Mouse (Mus musculus) kidney, adult 2 months (tissue): ENCODE data around the gene Mgarp. TPM values are rescaled to one million over a fixed set of nuclear protein-coding genes. Genes with fewer than 3 reads are reported as not detected.
"Not testable (repeated sequence)": the region's sequence is repeated elsewhere in the genome, so short reads cannot be mapped to it uniquely, and the experiment has no call there.

Experiments
- DNase-seq: peaks from one replicate; pipeline ENCODE4 v3.0.0; 2021
- H3K27ac ChIP-seq: fragments of 200-500 bp; 2 replicates; pipeline ENCODE4 v1.5.1; 2012; ENCODE audit warnings: low read depth, low read length, control low read depth, inconsistent platforms; ENCODE audit not compliant: insufficient read depth
- H3K27me3 ChIP-seq: fragments of 200-500 bp; replicated peaks from 2 replicates; pipeline ENCODE4 v1.6.1; 2012; ENCODE audit warnings: mild to moderate bottlenecking, moderate library complexity, low read length, inconsistent platforms; ENCODE audit not compliant: control insufficient read depth, insufficient read depth
- H3K36me3 ChIP-seq: fragments of 200-500 bp; 2 replicates; pipeline ENCODE4 v1.6.1; 2012; ENCODE audit warnings: mild to moderate bottlenecking, moderate library complexity, low read length, inconsistent platforms; ENCODE audit not compliant: control insufficient read depth, insufficient read depth
- H3K4me1 ChIP-seq: fragments of 200-500 bp; 2 replicates; pipeline ENCODE4 v1.6.1; 2011; ENCODE audit warnings: low read length; ENCODE audit not compliant: control insufficient read depth, insufficient read depth
- H3K4me3 ChIP-seq: fragments of 200-500 bp; 2 replicates; pipeline ENCODE4 v1.5.1; 2011; ENCODE audit warnings: mild to moderate bottlenecking, low read depth, low read length, control low read depth; ENCODE audit not compliant: insufficient read depth
- CTCF ChIP-seq: fragments of 200-500 bp; conservative IDR thresholded peaks from 2 replicates; pipeline ENCODE4 v1.5.1; 2011; ENCODE audit warnings: low read depth, mild to moderate bottlenecking, control low read depth, low read length, moderate library complexity, mixed read lengths; ENCODE audit not compliant: insufficient read depth, insufficient read length
- POLR2A ChIP-seq: fragments of 200-500 bp; IDR thresholded peaks from one replicate; pipeline ENCODE4 v1.6.1; 2011; ENCODE audit warnings: low read depth, low read length, control low read depth
- WGBS: fragments of 180-500 bp; shearing (Covaris S2); methylation state at CpG from one replicate; pipeline ENCODE4 v1.1.7; 2018; 5-methylcytosine and 5-hydroxymethylcytosine counted together
- polyA plus RNA-seq: library from polyadenylated mRNA; depleted of rRNA; stranded (reverse); fragments of >200 nt; gene quantifications from 2 replicates; pipeline ENCODE4 v1.2.3, GENCODE M21; 2012

Mgarp gene
- polyA plus RNA-seq, 1 experiment = not detected

GRCm38 (mm10) chr3:51357624-51358023 lies 38.9 kb downstream of the Mgarp start:
- H3K27ac ChIP-seq = no peak overlapping the region
- no peaks in the 10 kb centered on the region; the same call in none of the 2 replicates for H3K4me1 ChIP-seq
- WGBS = 61% methylated on average over 14 of the region's 14 CpGs
- TF ChIP-seq POLR2A = no peak
- no peak for TF ChIP-seq CTCF
- H3K4me3 ChIP-seq = no peak overlapping the region
- H3K27me3 ChIP-seq = no peaks in the 10 kb centered on the region
- no peaks in the 10 kb centered on the region for H3K36me3 ChIP-seq
- DNase-seq = no peak

GRCm38 (mm10) chr3:51357078-51357477 lies 39.5 kb downstream of the Mgarp start:
- no peaks in the 10 kb centered on the region for H3K36me3 ChIP-seq
- H3K27ac ChIP-seq = no peak overlapping the region
- no peak for DNase-seq
- H3K4me1 ChIP-seq = no peaks in the 10 kb centered on the region; the same call in none of the 2 replicates
- no peaks in the 10 kb centered on the region for H3K27me3 ChIP-seq
- whole genome bisulfite sequencing = 52% methylated on average over 5 of the region's 5 CpGs
- no peak for TF ChIP-seq CTCF
- TF ChIP-seq POLR2A = no peak
- H3K4me3 ChIP-seq = no peak overlapping the region

- H3K27ac ChIP-seq, DNase-seq, H3K36me3 ChIP-seq, H3K4me1 ChIP-seq, H3K4me3 ChIP-seq, H3K27me3 ChIP-seq: not testable (repeated sequence)
- 92% methylated on average over 6 of the region's 6 CpGs for WGBS
These were observed 41.6 kb downstream of the Mgarp start for GRCm38 (mm10) chr3:51354956-51355355.

- Histone ChIP-seq H3K27ac (no peak overlapping the region), H3K4me1 (no peaks in the 10 kb centered on the region; the same call in none of the 2 replicates), H3K27me3 (no peaks in the 10 kb centered on the region), H3K4me3 (no peak overlapping the region), H3K36me3 (no peaks in the 10 kb centered on the region)
- 83% methylated on average over 3 of the region's 3 CpGs for WGBS
- no peak for DNase-seq
- TF ChIP-seq CTCF = no peak
- no peak for TF ChIP-seq POLR2A
These were observed 42.5 kb downstream of the Mgarp start for GRCm38 (mm10) chr3:51354034-51354427.

GRCm38 (mm10) chr3:51353325-51354033 lies 43.1 kb downstream of the Mgarp start:
- H3K27me3 ChIP-seq = no peaks in the 10 kb centered on the region
- no peak overlapping the region for H3K27ac ChIP-seq
- WGBS = 75% methylated on average over 4 of the region's 4 CpGs
- no peaks in the 10 kb centered on the region for H3K36me3 ChIP-seq
- TF ChIP-seq CTCF = peak; percentile 78
- TF ChIP-seq POLR2A = no peak
- H3K4me3 ChIP-seq = no peak overlapping the region
- H3K4me1 ChIP-seq = no peaks in the 10 kb centered on the region; the same call in 1 of the 2 replicates
- DNase-seq = peak; percentile 69

- no peak for DNase-seq
- no peak for TF ChIP-seq CTCF
- Histone ChIP-seq H3K36me3 (no peaks in the 10 kb centered on the region), H3K27ac (no peak overlapping the region), H3K4me1 (no peaks in the 10 kb centered on the region), H3K27me3 (no peaks in the 10 kb centered on the region), H3K4me3 (no peak overlapping the region)
- 69% methylated on average over 3 of the region's 3 CpGs for WGBS
These were observed 45.7 kb downstream of the Mgarp start for GRCm38 (mm10) chr3:51350806-51351205.

- no peak overlapping the region for H3K27ac ChIP-seq
- H3K27me3 ChIP-seq = no peaks in the 10 kb centered on the region
- DNase-seq = no peak
- no peaks in the 10 kb centered on the region for H3K36me3 ChIP-seq
- no peak overlapping the region for H3K4me3 ChIP-seq
- TF ChIP-seq CTCF = no peak
- no peak for TF ChIP-seq POLR2A
- H3K4me1 ChIP-seq = no peaks in the 10 kb centered on the region
- 89% methylated on average over 3 of the region's 3 CpGs for WGBS
These were observed 47.8 kb downstream of the Mgarp start for GRCm38 (mm10) chr3:51348646-51349238.

GRCm38 (mm10) chr3:51345017-51345416 lies 51.5 kb downstream of the Mgarp start:
- H3K27me3 ChIP-seq, H3K36me3 ChIP-seq, H3K27ac ChIP-seq, H3K4me3 ChIP-seq, H3K4me1 ChIP-seq, DNase-seq: not testable (repeated sequence)
- 89% methylated on average over 2 of the region's 2 CpGs for WGBS

GRCm38 (mm10) chr3:51344182-51344581 lies 52.4 kb downstream of the Mgarp start:
- WGBS = 96% methylated on average over 6 of the region's 6 CpGs
- H3K36me3 ChIP-seq, H3K27ac ChIP-seq, H3K4me1 ChIP-seq, H3K4me3 ChIP-seq, DNase-seq, H3K27me3 ChIP-seq: not testable (repeated sequence)
